Mouse (Mus musculus) cortical plate, adult 2 months (tissue): ENCODE measurements around the gene Kcnd2.

Experiments used
- CTCF ChIP-seq: fragments of 200-500 bp; IDR thresholded peaks from 2 replicates; pipeline ENCODE4 v1.5.1; 2011; ENCODE audit warnings: mild to moderate bottlenecking, control low read depth, low read length; ENCODE audit not compliant: insufficient read depth; ENCODE audit errors: extremely low read depth
- POLR2A ChIP-seq: fragments of 200-500 bp; IDR thresholded peaks from 2 replicates; pipeline ENCODE4 v1.6.1; 2011; ENCODE audit warnings: mild to moderate bottlenecking, low read length, control low read depth; ENCODE audit not compliant: insufficient read depth; ENCODE audit errors: extremely low read depth

- no peak for TF ChIP-seq POLR2A
- TF ChIP-seq CTCF: no peak
These were observed 305.0 kb downstream of the Kcnd2 start for GRCm38 (mm10) chr6:21520351-21520750.
